In the genomic region with DNA sequence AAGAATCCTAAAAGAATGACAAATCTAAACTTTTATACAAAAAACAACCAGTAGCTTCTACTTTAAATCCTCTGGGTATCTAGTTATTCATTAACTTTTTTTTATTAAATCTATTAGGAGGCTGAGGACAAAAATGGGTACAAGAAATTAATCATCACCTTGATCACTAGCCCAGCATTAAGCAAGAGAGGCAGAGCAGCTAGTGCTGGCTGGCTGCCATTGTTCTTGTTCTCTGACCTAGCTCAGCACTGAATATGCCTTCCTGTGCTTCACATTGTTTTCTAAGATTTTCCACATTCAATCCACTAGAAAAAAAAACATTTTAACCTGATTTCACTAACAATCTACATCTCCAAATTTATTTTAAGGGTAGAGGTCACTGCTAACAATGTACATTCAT, we compare ENCODE assay signal across 16 mouse cellular contexts.
DNase-seq lines count a peak whose midpoint lies in the region; ATAC-seq lines count a peak whose summit lies in the region.
"Had no signal": no experiment of that assay in that cellular context is flagged by ENCODE, and none has a peak within 500 bp of the region (broad histone marks: within the 10 kb centered on the region; RNA-seq: fewer than 3 reads in every experiment).

No protein-coding gene starts in this region.

- H3K9ac ChIP-seq in kidney, embryonic 14.5 days (ENCODE audit: low read depth, low read length) = no peak overlapping the region
- no peak overlapping the region for H3K9ac ChIP-seq in forebrain, embryonic 16.5 days (replicated peaks; ENCODE audit: low read depth, low read length)
- H3K9ac ChIP-seq: heart, embryonic 12.5 days; limb, embryonic 12.5 days; liver, embryonic 15.5 days; midbrain, embryonic 15.5 days had no signal

- H3K9me3 ChIP-seq in kidney, embryonic 14.5 days (ENCODE audit: control insufficient read depth, low read length) = no peaks in the 10 kb centered on the region
- no peaks in the 10 kb centered on the region for H3K9me3 ChIP-seq in forebrain, embryonic 16.5 days (ENCODE audit: control insufficient read depth, low read length)
- H3K9me3 ChIP-seq: heart, embryonic 12.5 days; limb, embryonic 12.5 days; liver, embryonic 15.5 days; midbrain, embryonic 15.5 days had no signal

- no peak overlapping the region for H3K27ac ChIP-seq in kidney, embryonic 14.5 days (ENCODE audit: low read depth, low read length)
- H3K27ac ChIP-seq in forebrain, embryonic 16.5 days (ENCODE audit: low read length) = no peak overlapping the region
- H3K27ac ChIP-seq: limb, embryonic 12.5 days; liver, embryonic 15.5 days; midbrain, embryonic 15.5 days had no signal

- H3K4me2 ChIP-seq in kidney, embryonic 14.5 days (replicated peaks; ENCODE audit: low read depth, low read length) = no peak overlapping the region
- no peak overlapping the region for H3K4me2 ChIP-seq in forebrain, embryonic 16.5 days (ENCODE audit: low read length)
- H3K4me2 ChIP-seq: heart, embryonic 12.5 days; limb, embryonic 12.5 days; liver, embryonic 15.5 days; midbrain, embryonic 15.5 days had no signal

- no peaks in the 10 kb centered on the region for H3K27me3 ChIP-seq in kidney, embryonic 14.5 days (ENCODE audit: control insufficient read depth, insufficient read depth, low read length)
- no peaks in the 10 kb centered on the region for H3K27me3 ChIP-seq in forebrain, embryonic 16.5 days (replicated peaks; ENCODE audit: control insufficient read depth, insufficient read depth, low read length)
- H3K27me3 ChIP-seq: heart, embryonic 12.5 days; limb, embryonic 12.5 days; liver, embryonic 15.5 days; midbrain, embryonic 15.5 days had no signal

- no peak overlapping the region for H3K4me3 ChIP-seq in kidney, embryonic 14.5 days (ENCODE audit: low read length)
- H3K4me3 ChIP-seq in forebrain, embryonic 16.5 days (replicated peaks; ENCODE audit: low read length) = no peak overlapping the region
- H3K4me3 ChIP-seq: heart, embryonic 12.5 days; limb, embryonic 12.5 days; liver, embryonic 15.5 days; midbrain, embryonic 15.5 days had no signal

- no peaks in the 10 kb centered on the region for H3K36me3 ChIP-seq in kidney, embryonic 14.5 days (ENCODE audit: control insufficient read depth, insufficient read depth, low read length)
- no peaks in the 10 kb centered on the region for H3K36me3 ChIP-seq in forebrain, embryonic 16.5 days (ENCODE audit: control insufficient read depth, insufficient read depth)
- H3K36me3 ChIP-seq: heart, embryonic 12.5 days; limb, embryonic 12.5 days; liver, embryonic 15.5 days; midbrain, embryonic 15.5 days had no signal

- no peak for ATAC-seq in kidney, embryonic 14.5 days (ENCODE audit: low FRiP score, low TSS enrichment)
- ATAC-seq in forebrain, embryonic 16.5 days = no peak
- ATAC-seq: CD4-positive, CD25-positive, alpha-beta regulatory T cell, adult 4 months; hindbrain, embryonic 16.5 days; midbrain, embryonic 15.5 days had no signal

- peak; percentile 85 for DNase-seq in kidney, adult 11 months
- DNase-seq in adrenal gland, postnatal 25 days = peak; percentile 9
- DNase-seq in brain, adult 2 months (ENCODE audit: low read depth, low spot score) = peak; percentile 42
- peak; percentile 80 for DNase-seq in kidney, postnatal 10 days
- DNase-seq in heart, adult 18-20 months = no peak
- DNase-seq: gastrocnemius, postnatal 10 days; heart, postnatal 36 days; layer of hippocampus, postnatal 36 days had no signal

- no peaks in the 10 kb centered on the region for H3K4me1 ChIP-seq in kidney, embryonic 14.5 days (ENCODE audit: control insufficient read depth, insufficient read depth, low read length)
- H3K4me1 ChIP-seq in forebrain, embryonic 16.5 days (replicated peaks; ENCODE audit: control insufficient read depth, insufficient read depth, low read length) = no peaks in the 10 kb centered on the region
- H3K4me1 ChIP-seq: heart, embryonic 12.5 days; limb, embryonic 12.5 days; liver, embryonic 15.5 days; midbrain, embryonic 15.5 days had no signal

Comparison
In these comparisons a context has a peak if more than half of its experiments do, and no peak if none do; other contexts are left out.
1. DNase-seq: peak in kidney, adult 11 months (single experiment), adrenal gland, postnatal 25 days (single experiment), brain, adult 2 months (single experiment) and kidney, postnatal 10 days (single experiment); none in heart, adult 18-20 months (0 of 2).